Mouse (Mus musculus): ENCODE data around the gene Ace2. TPM values are rescaled to one million over a fixed set of nuclear protein-coding genes. Genes with fewer than 3 reads are reported as not detected.

The Ace2 gene
- 0.08 TPM in 2 replicates for polyA plus RNA-seq (2012; rRNA removed)

DNA sequence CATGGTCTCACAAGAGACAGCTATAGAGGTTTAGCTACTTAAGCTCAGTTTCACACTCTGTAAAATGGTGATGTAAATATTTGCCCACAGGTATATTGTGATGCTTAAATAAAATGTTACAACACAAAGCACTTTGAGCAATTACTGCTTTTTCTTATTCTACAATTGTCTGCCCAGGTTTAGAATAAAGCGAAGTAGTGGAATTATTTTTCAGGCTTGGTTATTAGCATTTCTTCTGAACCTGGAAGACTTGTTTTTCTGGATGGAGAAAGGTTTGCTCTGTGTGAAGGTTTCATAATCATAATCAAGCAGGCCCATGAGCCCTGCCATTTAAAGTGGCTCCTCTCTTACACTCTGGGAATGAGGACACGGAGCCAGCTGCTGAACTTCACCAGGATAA lies at the start of gene Ace2:
TSS of gene Ace2 (plus strand) at position 301 of the 400 bp plus-strand sequence.
- WGBS = 92% methylated on average over 2 of the region's 2 CpGs
- no peak for TF ChIP-seq CTCF (IDR thresholded peaks at IDR 0.05; ENCODE audit: borderline replicate concordance, control insufficient read depth, extremely low read depth, insufficient read depth, low read length, poor library complexity)
- no peaks in the 10 kb centered on the region for H3K4me1 ChIP-seq (replicated peaks; ENCODE audit: control insufficient read depth, insufficient read depth, low read length)
- no peak for DNase-seq
- no peak within 1 kb of the TSS for H3K4me3 ChIP-seq (ENCODE audit: control insufficient read depth, insufficient read depth, low read length)
- H3K27me3 ChIP-seq (ENCODE audit: control insufficient read depth, insufficient read depth, low read length) = no peaks in the 10 kb centered on the region
- H3K36me3 ChIP-seq (ENCODE audit: control insufficient read depth, insufficient read depth, low read length) = no peaks in the 10 kb centered on the region
- no peak within 1 kb of the TSS for H3K27ac ChIP-seq (ENCODE audit: control insufficient read depth, insufficient read depth, low read length)

DNA sequence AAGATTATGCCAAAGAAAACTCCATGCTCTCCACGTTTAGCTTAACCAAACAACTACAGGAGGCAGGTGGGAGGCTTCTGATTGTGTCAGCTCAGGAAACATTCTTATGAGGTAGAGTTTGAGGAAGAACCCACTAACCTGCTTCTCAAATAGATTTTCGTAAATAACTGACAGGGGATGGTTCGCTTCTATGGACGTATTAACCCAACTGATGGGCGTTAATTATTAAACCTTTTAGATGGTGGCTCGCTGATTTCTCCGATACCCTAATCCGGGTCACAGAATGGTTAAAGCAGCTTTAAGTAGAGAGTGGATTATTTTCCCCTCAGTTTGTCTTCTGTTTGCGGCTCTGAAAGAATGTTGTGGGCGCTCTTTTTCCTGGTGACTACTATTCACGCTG lies 49.2 kb upstream of the Ace2 start:
- DNase-seq = no peak
- Histone ChIP-seq H3K4me1 (replicated peaks; ENCODE audit: control insufficient read depth, insufficient read depth, low read length) (no peaks in the 10 kb centered on the region), H3K4me3 (ENCODE audit: control insufficient read depth, insufficient read depth, low read length) (no peak overlapping the region), H3K27ac (ENCODE audit: control insufficient read depth, insufficient read depth, low read length) (no peak overlapping the region), H3K27me3 (ENCODE audit: control insufficient read depth, insufficient read depth, low read length) (no peaks in the 10 kb centered on the region), H3K36me3 (ENCODE audit: control insufficient read depth, insufficient read depth, low read length) (no peaks in the 10 kb centered on the region)
- 92% methylated on average over 11 of the region's 11 CpGs for WGBS
- TF ChIP-seq CTCF (IDR thresholded peaks at IDR 0.05; ENCODE audit: borderline replicate concordance, control insufficient read depth, extremely low read depth, insufficient read depth, low read length, poor library complexity) = no peak
- no peak for TF ChIP-seq POLR2A (IDR thresholded peaks at IDR 0.05; ENCODE audit: control insufficient read depth, extremely low read depth, insufficient read depth, low read length, poor library complexity)

DNA sequence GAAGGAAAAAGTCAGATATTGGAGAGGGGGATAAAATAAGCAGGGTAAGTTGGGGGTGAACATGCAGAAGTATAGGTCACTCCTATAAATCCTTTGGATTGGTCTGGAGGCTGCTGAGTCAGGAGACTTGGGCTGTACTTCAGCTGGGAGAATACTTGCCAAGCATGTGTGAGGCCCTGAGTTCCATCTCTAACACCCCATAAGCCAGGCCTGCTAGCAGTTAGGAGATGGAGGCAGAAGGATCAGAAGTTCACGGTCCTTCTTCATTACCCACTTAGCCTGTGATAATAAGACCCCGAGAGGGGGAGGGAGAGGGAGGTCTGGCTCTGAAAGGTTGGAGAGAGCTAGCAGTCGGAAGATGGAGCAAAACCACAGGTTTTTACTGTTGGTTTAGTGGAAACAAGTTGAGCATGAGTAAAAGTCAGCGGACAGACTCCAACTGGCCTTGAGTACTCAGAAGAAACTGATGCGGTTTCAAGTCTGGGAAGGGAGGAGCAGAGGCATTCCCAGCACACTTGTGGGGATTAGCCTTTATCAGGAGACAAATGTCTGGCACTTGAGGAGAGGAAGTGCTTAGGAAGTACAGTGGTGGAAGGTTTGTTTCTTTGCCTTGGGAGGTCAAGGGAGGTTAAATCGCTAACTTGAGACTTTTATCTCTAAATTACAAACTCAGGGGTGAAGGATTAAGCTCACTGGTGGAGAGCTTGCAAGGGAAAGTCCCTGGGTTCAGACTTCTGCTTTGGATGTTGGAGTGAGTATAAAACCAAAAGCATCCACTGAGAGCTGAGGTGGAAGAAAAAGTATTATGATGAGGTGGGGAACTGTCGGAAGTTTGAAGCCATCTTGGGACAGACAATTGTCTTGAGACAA lies 46.6 kb upstream of the Ace2 start:
- H3K4me3 ChIP-seq (ENCODE audit: control insufficient read depth, insufficient read depth, low read length) = no peak overlapping the region

DNA sequence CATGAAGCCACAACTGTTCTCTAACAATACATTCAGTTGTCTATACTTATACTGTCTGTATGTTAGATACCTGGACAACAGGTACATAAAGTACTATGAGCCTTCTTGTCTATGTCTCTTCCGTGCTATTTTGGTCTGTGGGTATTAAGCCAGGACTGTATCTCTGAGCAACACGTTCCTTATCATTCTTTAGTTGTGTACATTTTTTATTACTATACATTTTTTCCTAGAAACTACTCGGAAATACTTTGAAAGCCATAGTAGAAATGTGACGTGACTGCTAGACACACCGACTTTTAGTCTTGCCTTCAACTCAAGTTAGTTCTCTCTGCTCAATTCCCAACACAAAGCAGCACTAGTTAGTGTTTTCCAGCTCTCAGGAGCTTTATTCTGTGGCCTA lies 45.7 kb upstream of the Ace2 start:
- Histone ChIP-seq H3K4me3 (ENCODE audit: control insufficient read depth, insufficient read depth, low read length) (no peak overlapping the region), H3K4me1 (replicated peaks; ENCODE audit: control insufficient read depth, insufficient read depth, low read length) (no peaks in the 10 kb centered on the region), H3K27me3 (ENCODE audit: control insufficient read depth, insufficient read depth, low read length) (no peaks in the 10 kb centered on the region), H3K27ac (ENCODE audit: control insufficient read depth, insufficient read depth, low read length) (no peak overlapping the region), H3K36me3 (ENCODE audit: control insufficient read depth, insufficient read depth, low read length) (no peaks in the 10 kb centered on the region)
- DNase-seq = no peak
- WGBS = 98% methylated on average over 5 of the region's 5 CpGs
- TF ChIP-seq CTCF (IDR thresholded peaks at IDR 0.05; ENCODE audit: borderline replicate concordance, control insufficient read depth, extremely low read depth, insufficient read depth, low read length, poor library complexity) (no peak), POLR2A (IDR thresholded peaks at IDR 0.05; ENCODE audit: control insufficient read depth, extremely low read depth, insufficient read depth, low read length, poor library complexity) (no peak)

More for the DNA sequence above, 46.6 kb upstream of the Ace2 start:
- Histone ChIP-seq H3K27me3 (ENCODE audit: control insufficient read depth, insufficient read depth, low read length) (no peaks in the 10 kb centered on the region), H3K4me1 (replicated peaks; ENCODE audit: control insufficient read depth, insufficient read depth, low read length) (no peaks in the 10 kb centered on the region), H3K27ac (ENCODE audit: control insufficient read depth, insufficient read depth, low read length) (no peak overlapping the region), H3K36me3 (ENCODE audit: control insufficient read depth, insufficient read depth, low read length) (no peaks in the 10 kb centered on the region)
- TF ChIP-seq CTCF (IDR thresholded peaks at IDR 0.05; ENCODE audit: borderline replicate concordance, control insufficient read depth, extremely low read depth, insufficient read depth, low read length, poor library complexity) = no peak
- TF ChIP-seq POLR2A (IDR thresholded peaks at IDR 0.05; ENCODE audit: control insufficient read depth, extremely low read depth, insufficient read depth, low read length, poor library complexity) = no peak
- 57% methylated on average over 7 of the region's 7 CpGs for WGBS
- DNase-seq = no peak

DNA sequence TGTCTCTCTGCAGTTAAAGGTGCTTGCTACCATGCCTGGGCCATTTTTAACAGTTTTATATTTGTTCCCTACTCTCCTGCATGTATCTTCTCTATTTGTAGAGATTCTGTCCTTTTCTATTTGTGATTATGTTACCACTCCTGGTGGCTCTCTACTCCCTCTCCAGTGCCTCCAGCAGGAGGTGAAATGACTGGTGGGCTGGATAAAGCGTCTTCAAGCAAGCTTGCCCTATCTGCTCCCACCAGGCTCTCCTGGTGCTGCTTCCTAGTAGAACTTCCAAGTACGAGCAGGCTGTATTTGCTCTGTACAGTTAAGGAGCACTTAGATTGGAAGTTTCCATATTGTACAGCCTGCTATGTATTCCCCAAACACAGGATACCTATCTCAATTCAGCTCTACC lies 43.3 kb upstream of the Ace2 start:
- Histone ChIP-seq H3K27ac (ENCODE audit: control insufficient read depth, insufficient read depth, low read length) (no peak overlapping the region), H3K36me3 (ENCODE audit: control insufficient read depth, insufficient read depth, low read length) (no peaks in the 10 kb centered on the region), H3K4me1 (replicated peaks; ENCODE audit: control insufficient read depth, insufficient read depth, low read length) (no peaks in the 10 kb centered on the region), H3K27me3 (ENCODE audit: control insufficient read depth, insufficient read depth, low read length) (no peaks in the 10 kb centered on the region), H3K4me3 (ENCODE audit: control insufficient read depth, insufficient read depth, low read length) (no peak overlapping the region)
- 92% methylated on average over 2 of the region's 2 CpGs for WGBS
- no peak for TF ChIP-seq CTCF (IDR thresholded peaks at IDR 0.05; ENCODE audit: borderline replicate concordance, control insufficient read depth, extremely low read depth, insufficient read depth, low read length, poor library complexity)
- no peak for TF ChIP-seq POLR2A (IDR thresholded peaks at IDR 0.05; ENCODE audit: control insufficient read depth, extremely low read depth, insufficient read depth, low read length, poor library complexity)
- no peak for DNase-seq

DNA sequence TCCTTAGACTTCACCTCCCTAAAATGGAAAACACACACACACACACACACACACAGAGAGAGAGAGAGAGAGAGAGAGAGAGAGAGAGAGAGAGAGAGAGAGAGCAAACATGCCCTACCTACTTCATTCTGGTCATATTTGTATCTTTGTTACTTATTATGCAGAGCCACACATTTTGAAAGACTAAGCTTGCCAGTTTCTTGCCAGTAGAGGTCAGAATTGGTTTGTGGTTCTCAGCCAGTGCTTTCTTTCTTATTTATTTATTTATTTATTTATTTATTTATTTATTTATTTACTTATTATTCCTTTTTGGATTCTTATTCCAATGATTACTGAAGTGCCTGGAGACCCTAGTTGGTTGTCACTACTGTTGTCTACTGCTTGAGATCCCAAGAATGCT lies 37.6 kb upstream of the Ace2 start:
- Histone ChIP-seq H3K4me3 (ENCODE audit: control insufficient read depth, insufficient read depth, low read length) (no peak overlapping the region), H3K27ac (ENCODE audit: control insufficient read depth, insufficient read depth, low read length) (no peak overlapping the region), H3K36me3 (ENCODE audit: control insufficient read depth, insufficient read depth, low read length) (no peaks in the 10 kb centered on the region), H3K27me3 (ENCODE audit: control insufficient read depth, insufficient read depth, low read length) (no peaks in the 10 kb centered on the region), H3K4me1 (replicated peaks; ENCODE audit: control insufficient read depth, insufficient read depth, low read length) (peaks cover 2% of the 10 kb centered on the region)
- TF ChIP-seq CTCF (IDR thresholded peaks at IDR 0.05; ENCODE audit: borderline replicate concordance, control insufficient read depth, extremely low read depth, insufficient read depth, low read length, poor library complexity) (no peak), POLR2A (IDR thresholded peaks at IDR 0.05; ENCODE audit: control insufficient read depth, extremely low read depth, insufficient read depth, low read length, poor library complexity) (no peak)
- no peak for DNase-seq

All from thymus, adult 2 months (tissue).